Mouse (Mus musculus) brown adipose tissue, adult 24 weeks (tissue): ENCODE measurements around the gene Ccdc17. TPM values are rescaled to one million over a fixed set of nuclear protein-coding genes. Genes with fewer than 3 reads are reported as not detected.

Experiments
- H3K27ac ChIP-seq: fragments of 200-500 bp; replicated peaks from 2 replicates; pipeline ENCODE4 v1.5.1; 2012; ENCODE audit warnings: low read depth, mild to moderate bottlenecking, low read length
- H3K4me1 ChIP-seq: fragments of 200-500 bp; 2 replicates; pipeline ENCODE4 v1.6.1; 2012; ENCODE audit warnings: low read length, mixed read lengths; ENCODE audit not compliant: control insufficient read depth, insufficient read depth, insufficient read length
- H3K4me3 ChIP-seq: fragments of 200-500 bp; 2 replicates; pipeline ENCODE4 v1.5.1; 2012; ENCODE audit warnings: low read depth, mild to moderate bottlenecking, low read length, moderate library complexity; ENCODE audit not compliant: insufficient read depth
- polyA plus RNA-seq: library from polyadenylated mRNA; stranded (reverse); fragments of >200 nt; gene quantifications from 2 replicates; pipeline ENCODE4 v1.2.4, GENCODE M21; 2012; ENCODE audit not compliant: missing spikeins, insufficient read depth, insufficient read length

Ccdc17 gene
- 2.7 and 4.5 TPM in 2 replicates for polyA plus RNA-seq

GRCm38 (mm10) chr4:116596379-116596778 is at the start of gene Ccdc17:
Gene Ccdc17, plus strand, starts transcription at chr4:116596654.
- peaks cover 7% of the 10 kb centered on the region; the same call in 1 of the 2 replicates for H3K4me1 ChIP-seq

GRCm38 (mm10) chr4:116550432-116550831 is 46.0 kb upstream of the Ccdc17 start:
- Histone ChIP-seq H3K27ac (no peak overlapping the region), H3K4me3 (no peak overlapping the region), H3K4me1 (no peaks in the 10 kb centered on the region)

More at GRCm38 (mm10) chr4:116596379-116596778, at the start of gene Ccdc17:
- H3K4me3 ChIP-seq = peak within 1 kb of the TSS; percentile 96
- H3K27ac ChIP-seq = peak within 1 kb of the TSS; percentile 72

GRCm38 (mm10) chr4:116553035-116553434 is 43.4 kb upstream of the Ccdc17 start:
- no peaks in the 10 kb centered on the region for H3K4me1 ChIP-seq
- H3K27ac ChIP-seq = no peak overlapping the region
- H3K4me3 ChIP-seq = no peak overlapping the region

- Histone ChIP-seq H3K27ac (peak within 1 kb of the TSS; percentile 98), H3K4me3 (peak within 1 kb of the TSS; percentile 95), H3K4me1 (no peaks in the 10 kb centered on the region)
These were observed 40.8 kb upstream of the Ccdc17 start, which contains the start of gene Tmem69 for GRCm38 (mm10) chr4:116555413-116556300. Gene Tmem69, minus strand, starts transcription at chr4:116555936.

- Histone ChIP-seq H3K27ac (peak overlapping the region; percentile 98), H3K4me3 (peak overlapping the region; percentile 95), H3K4me1 (0 out of 2 replicates have a peak, but pooled peaks cover 2% of the 10 kb centered on the region)
These were observed 39.7 kb upstream of the Ccdc17 start for GRCm38 (mm10) chr4:116556561-116557305.

GRCm38 (mm10) chr4:116557306-116558121 is 38.9 kb upstream of the Ccdc17 start, which contains the start of gene Gpbp1l1:
Gene Gpbp1l1, plus strand, starts transcription at chr4:116557658.
- peak within 1 kb of the TSS; percentile 98 for H3K27ac ChIP-seq
- H3K4me1 ChIP-seq = 0 out of 2 replicates have a peak, but pooled peaks cover 2% of the 10 kb centered on the region
- H3K4me3 ChIP-seq = peak within 1 kb of the TSS; percentile 98

GRCm38 (mm10) chr4:116558151-116558882 is 38.1 kb upstream of the Ccdc17 start:
- peak overlapping the region; percentile 52; the same call in 1 of the 2 replicates for H3K27ac ChIP-seq
- H3K4me1 ChIP-seq = peaks cover 4% of the 10 kb centered on the region; the same call in 1 of the 2 replicates
- H3K4me3 ChIP-seq = peak overlapping the region; percentile 98

GRCm38 (mm10) chr4:116595793-116596192 is 661 bp upstream of the Ccdc17 start:
- H3K4me1 ChIP-seq = peaks cover 7% of the 10 kb centered on the region; the same call in 1 of the 2 replicates
- no peak overlapping the region for H3K4me3 ChIP-seq
- H3K27ac ChIP-seq = no peak overlapping the region

GRCm38 (mm10) chr4:116596978-116597881 is 776 bp downstream of the Ccdc17 start:
- Histone ChIP-seq H3K27ac (peak overlapping the region; percentile 72), H3K4me3 (peak overlapping the region; percentile 96), H3K4me1 (peaks cover 7% of the 10 kb centered on the region; the same call in 1 of the 2 replicates)

GRCm38 (mm10) chr4:116612621-116613020 is 16.2 kb downstream of the Ccdc17 start:
- no peak overlapping the region for H3K27ac ChIP-seq
- no peak overlapping the region for H3K4me3 ChIP-seq
- H3K4me1 ChIP-seq = no peaks in the 10 kb centered on the region

- Histone ChIP-seq H3K27ac (no peak overlapping the region), H3K4me3 (no peak overlapping the region), H3K4me1 (no peaks in the 10 kb centered on the region)
These were observed 18.8 kb downstream of the Ccdc17 start for GRCm38 (mm10) chr4:116615237-116615636.

GRCm38 (mm10) chr4:116624831-116625230 is 28.4 kb downstream of the Ccdc17 start:
- H3K4me1 ChIP-seq = no peaks in the 10 kb centered on the region
- no peak overlapping the region for H3K4me3 ChIP-seq
- H3K27ac ChIP-seq = no peak overlapping the region
